Mouse (Mus musculus) erythroblast, embryonic 14.5 days (primary cell): Measurements from ENCODE around the gene H1foo. TPM values are rescaled to one million over a fixed set of nuclear protein-coding genes. Genes with fewer than 3 reads are reported as not detected.

Source experiments
- H3K27me3 ChIP-seq: 2 replicates; pipeline ENCODE4 v1.6.1; 2012; ENCODE audit warnings: inconsistent platforms; ENCODE audit not compliant: control insufficient read depth
- H3K36me3 ChIP-seq: 2 replicates; pipeline ENCODE4 v1.6.1; 2012; ENCODE audit warnings: mild to moderate bottlenecking, inconsistent platforms; ENCODE audit not compliant: control insufficient read depth
- H3K4me1 ChIP-seq: 2 replicates; pipeline ENCODE4 v1.6.1; 2012; ENCODE audit warnings: inconsistent platforms; ENCODE audit not compliant: control insufficient read depth
- H3K4me3 ChIP-seq: replicated peaks from 2 replicates; pipeline ENCODE3; 2012; ENCODE audit warnings: moderate library complexity, mild to moderate bottlenecking, inconsistent platforms
- H3K9me3 ChIP-seq: 2 replicates; pipeline ENCODE4 v1.6.1; 2012; ENCODE audit warnings: low read length, inconsistent platforms, mixed read lengths; ENCODE audit not compliant: control insufficient read depth
- GATA1 ChIP-seq: IDR thresholded peaks from 2 replicates; pipeline ENCODE4 v1.6.1; 2012; ENCODE audit warnings: low read length, inconsistent platforms, mixed read lengths
- TAL1 ChIP-seq: IDR thresholded peaks from 3 replicates; pipeline ENCODE4 v1.6.1; 2012; ENCODE audit warnings: low read length, inconsistent platforms, mixed read lengths
- polyA plus RNA-seq: library from polyadenylated mRNA; stranded (reverse); fragments of >175 nt; gene quantifications from 2 replicates; pipeline ENCODE4 v1.2.3, GENCODE M21; 2012

The H1foo gene
- polyA plus RNA-seq, 1 experiment: not detected

GRCm38 (mm10) chr6:115992981-115993380 is 48.2 kb downstream of the H1foo start:
- Histone ChIP-seq H3K36me3 (no peaks in the 10 kb centered on the region), H3K9me3 (peaks cover 11% of the 10 kb centered on the region; the same call in 1 of the 2 replicates), H3K27me3 (peaks cover 76% of the 10 kb centered on the region), H3K4me1 (peaks cover 28% of the 10 kb centered on the region), H3K4me3 (peak overlapping the region; percentile 63)
- no peak for TF ChIP-seq GATA1
- TF ChIP-seq TAL1: no peak

- TF ChIP-seq TAL1 (no peak), GATA1 (no peak)
- peak overlapping the region; percentile 63 for H3K4me3 ChIP-seq
- no peaks in the 10 kb centered on the region for H3K36me3 ChIP-seq
- H3K27me3 ChIP-seq: peaks cover 79% of the 10 kb centered on the region
- peaks cover 28% of the 10 kb centered on the region for H3K4me1 ChIP-seq
- peaks cover 11% of the 10 kb centered on the region; the same call in 1 of the 2 replicates for H3K9me3 ChIP-seq
Measured at GRCm38 (mm10) chr6:115993463-115994145, 48.9 kb downstream of the H1foo start.

GRCm38 (mm10) chr6:115994146-115994876 is 49.6 kb downstream of the H1foo start:
- Histone ChIP-seq H3K9me3 (peaks cover 11% of the 10 kb centered on the region; the same call in 1 of the 2 replicates), H3K4me3 (peak overlapping the region; percentile 63), H3K36me3 (no peaks in the 10 kb centered on the region), H3K27me3 (peaks cover 79% of the 10 kb centered on the region), H3K4me1 (peaks cover 30% of the 10 kb centered on the region)
- TF ChIP-seq TAL1 (no peak), GATA1 (no peak)

- peak within 1 kb of the TSS; percentile 63 for H3K4me3 ChIP-seq
- H3K9me3 ChIP-seq: peaks cover 11% of the 10 kb centered on the region; the same call in 1 of the 2 replicates
- peaks cover 31% of the 10 kb centered on the region for H3K4me1 ChIP-seq
- peaks cover 75% of the 10 kb centered on the region for H3K27me3 ChIP-seq
- TF ChIP-seq GATA1 (no peak), TAL1 (no peak)
- no peaks in the 10 kb centered on the region for H3K36me3 ChIP-seq
Measured at GRCm38 (mm10) chr6:115994877-115995520, 50.3 kb downstream of the H1foo start, which contains the start of gene Plxnd1. TSS of gene Plxnd1 (minus strand) at chr6:115995005.

GRCm38 (mm10) chr6:115995531-115995941 is 50.8 kb downstream of the H1foo start:
- peaks cover 31% of the 10 kb centered on the region for H3K4me1 ChIP-seq
- no peak for TF ChIP-seq GATA1
- TF ChIP-seq TAL1: no peak
- peaks cover 11% of the 10 kb centered on the region; the same call in 1 of the 2 replicates for H3K9me3 ChIP-seq
- H3K4me3 ChIP-seq: no peak overlapping the region
- peaks cover 72% of the 10 kb centered on the region for H3K27me3 ChIP-seq
- no peaks in the 10 kb centered on the region for H3K36me3 ChIP-seq

- H3K36me3 ChIP-seq: no peaks in the 10 kb centered on the region
- H3K4me1 ChIP-seq: peaks cover 31% of the 10 kb centered on the region
- TF ChIP-seq GATA1 (no peak), TAL1 (no peak)
- H3K4me3 ChIP-seq: no peak overlapping the region
- peaks cover 64% of the 10 kb centered on the region for H3K27me3 ChIP-seq
- H3K9me3 ChIP-seq: peaks cover 11% of the 10 kb centered on the region; the same call in 1 of the 2 replicates
Measured at GRCm38 (mm10) chr6:115996171-115996851, 51.6 kb downstream of the H1foo start.

GRCm38 (mm10) chr6:115997726-115998311 is 53.1 kb downstream of the H1foo start:
- Histone ChIP-seq H3K4me1 (peaks cover 35% of the 10 kb centered on the region), H3K36me3 (no peaks in the 10 kb centered on the region), H3K27me3 (peaks cover 49% of the 10 kb centered on the region), H3K4me3 (no peak overlapping the region), H3K9me3 (peaks cover 11% of the 10 kb centered on the region; the same call in 1 of the 2 replicates)
- TF ChIP-seq TAL1 (no peak), GATA1 (no peak)

GRCm38 (mm10) chr6:115998758-115999157 is 54.0 kb downstream of the H1foo start:
- TF ChIP-seq GATA1: no peak
- TF ChIP-seq TAL1: no peak
- peaks cover 8% of the 10 kb centered on the region; the same call in 1 of the 2 replicates for H3K9me3 ChIP-seq
- peaks cover 33% of the 10 kb centered on the region for H3K4me1 ChIP-seq
- H3K4me3 ChIP-seq: no peak overlapping the region
- peaks cover 40% of the 10 kb centered on the region for H3K27me3 ChIP-seq
- H3K36me3 ChIP-seq: no peaks in the 10 kb centered on the region
